Mouse (Mus musculus) bone marrow macrophage, adult 2 months (primary cell): ENCODE measurements around the gene Cdk8.

Experiments used
- CTCF ChIP-seq: IDR thresholded peaks from 2 replicates; pipeline ENCODE4 v1.5.1; 2012; ENCODE audit warnings: low read depth, mild to moderate bottlenecking, low read length, moderate library complexity
- POLR2A ChIP-seq: IDR thresholded peaks from 2 replicates; pipeline ENCODE4 v1.6.1; 2012; ENCODE audit warnings: mild to moderate bottlenecking, low read depth, low read length, borderline replicate concordance

DNA sequence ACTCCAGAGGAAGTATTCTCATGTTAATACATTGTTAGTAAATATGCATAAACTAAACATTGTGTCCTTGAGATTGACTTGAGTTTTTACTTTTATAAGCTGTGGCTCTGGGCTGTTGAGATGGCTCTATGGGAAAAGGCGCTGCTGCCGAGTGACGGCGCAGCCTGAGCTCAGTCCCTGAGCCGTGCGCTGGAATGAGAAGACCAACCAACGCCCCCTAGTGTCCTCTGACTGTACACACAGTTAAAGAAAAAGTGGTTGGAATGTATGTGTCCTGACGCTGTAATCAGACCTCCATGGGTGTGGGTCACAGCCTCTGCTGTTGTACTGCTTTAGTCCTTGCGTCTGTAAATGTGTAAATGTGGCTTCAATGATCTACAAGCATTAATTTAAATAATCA lies 29.0 kb downstream of the Cdk8 start:
- TF ChIP-seq CTCF: peak; percentile 36; the same call in 1 of the 2 replicates
- no peak for TF ChIP-seq POLR2A
